Mouse (Mus musculus): ENCODE data around the gene Gh.
A peak's percentile ranks its signal among the peaks of the same experiment; 100 is the strongest.

Gene Gh

GRCm38 (mm10) chr11:106268326-106269059, 33.2 kb downstream of the Gh start:
- peak; percentile 89 for DNase-seq

- peak; percentile 70 for DNase-seq
Measured at GRCm38 (mm10) chr11:106267871-106268270, 33.8 kb downstream of the Gh start.

GRCm38 (mm10) chr11:106267311-106267852, 34.3 kb downstream of the Gh start:
- DNase-seq = peak; percentile 95

GRCm38 (mm10) chr11:106266431-106266830, 35.2 kb downstream of the Gh start:
- DNase-seq = peak; percentile 38

- DNase-seq = no peak
Measured at GRCm38 (mm10) chr11:106265570-106265969, 36.1 kb downstream of the Gh start.

GRCm38 (mm10) chr11:106264988-106265387, 36.7 kb downstream of the Gh start:
- DNase-seq = no peak

GRCm38 (mm10) chr11:106263963-106264362, 37.7 kb downstream of the Gh start:
- no peak for DNase-seq

GRCm38 (mm10) chr11:106260826-106261450, 40.7 kb downstream of the Gh start:
- DNase-seq = no peak

GRCm38 (mm10) chr11:106256775-106257174, 44.9 kb downstream of the Gh start:
- no peak for DNase-seq

GRCm38 (mm10) chr11:106255685-106256451, 45.8 kb downstream of the Gh start, which contains the start of the genes Ftsj3 and Psmc5:
Gene Ftsj3, minus strand, starts transcription at chr11:106256079.
Gene Psmc5, plus strand, starts transcription at chr11:106256154.
- DNase-seq = peak; percentile 97

GRCm38 (mm10) chr11:106255174-106255573, 46.5 kb downstream of the Gh start:
- DNase-seq = no peak

GRCm38 (mm10) chr11:106254767-106255166, 46.9 kb downstream of the Gh start:
- DNase-seq = no peak
